Mouse (Mus musculus): ENCODE data around the gene Heyl.

DNA sequence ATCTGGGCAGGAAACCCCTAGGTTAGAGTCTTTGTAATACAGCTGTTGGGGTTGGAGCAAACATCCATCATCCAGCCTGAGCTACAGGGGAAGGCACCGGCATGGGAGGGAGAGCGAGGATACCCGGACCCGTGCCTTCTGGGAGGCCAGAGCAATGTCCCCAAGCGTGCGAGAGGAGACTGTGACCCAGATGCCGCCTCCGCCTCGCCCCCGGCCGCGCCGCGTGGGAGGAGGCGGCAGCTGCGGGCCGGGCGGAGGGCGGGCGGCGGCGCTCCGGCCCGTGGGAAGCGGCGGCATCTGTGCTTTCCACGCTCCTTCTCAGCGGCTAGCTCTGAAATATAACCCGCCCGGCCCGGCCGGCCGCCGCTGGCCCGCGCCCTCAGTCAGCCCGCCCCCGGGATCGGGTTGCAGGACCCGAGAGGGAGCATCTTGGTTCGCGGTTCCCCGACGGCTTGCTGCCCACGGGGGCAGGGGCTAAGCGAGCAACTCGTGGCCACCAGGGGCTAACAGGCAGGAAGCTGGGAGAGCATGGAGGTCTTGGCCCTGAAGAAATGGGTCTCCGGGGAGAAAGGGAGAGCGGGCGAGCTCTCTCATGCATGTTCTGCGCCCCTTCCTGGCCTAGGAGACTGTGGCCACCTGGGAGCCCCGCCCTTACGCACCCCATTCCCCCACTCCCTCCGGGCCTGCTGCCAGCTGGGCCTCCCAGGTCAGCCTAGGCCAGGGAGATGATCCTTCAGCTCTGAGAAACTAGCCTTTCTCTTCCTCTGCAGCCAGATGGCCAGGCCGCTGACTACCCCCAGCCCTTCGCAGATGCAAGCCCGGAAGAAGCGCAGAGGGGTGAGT, 6.2 kb downstream of the Heyl start:
- TF ChIP-seq POLR2A (IDR thresholded peaks at IDR 0.05; ENCODE audit: control insufficient read depth, extremely low read depth, insufficient read depth, low read length, poor library complexity): no peak
- no peak for TF ChIP-seq CTCF (IDR thresholded peaks at IDR 0.05; ENCODE audit: borderline replicate concordance, control insufficient read depth, extremely low read depth, insufficient read depth, low read length, poor library complexity)

Measured in thymus, adult 2 months (tissue).